Mouse (Mus musculus) lung, postnatal 0 days (tissue): Measurements from ENCODE around the gene Abhd8. TPM values are rescaled to one million over a fixed set of nuclear protein-coding genes. Genes with fewer than 3 reads are reported as not detected.
A peak's percentile ranks its signal among the peaks of the same experiment; 100 is the strongest.
"Not testable (repeated sequence)": the region's sequence is repeated elsewhere in the genome, so short reads cannot be mapped to it uniquely, and the experiment has no call there.

Experiments
- ATAC-seq: fragments of 200-750 bp; cut with Nextera tagmentation; 2 replicates; pipeline ENCODE4 v1.8.0; 2017; ENCODE audit warnings: moderate library complexity
- DNase-seq: peaks from one replicate; pipeline ENCODE4 v3.0.0-alpha.2; 2016; ENCODE audit warnings: low spot score
- H3K27ac ChIP-seq: fragments of 300-500 bp; sonication (generic); 2 replicates; pipeline ENCODE4 v1.5.1; 2014; ENCODE audit warnings: antibody characterized with exemption, mild to moderate bottlenecking, low read length, mixed read lengths
- H3K27me3 ChIP-seq: fragments of 300-500 bp; sonication (generic); replicated peaks from 2 replicates; pipeline ENCODE4 v1.6.1; 2014; ENCODE audit warnings: low read length, mixed read lengths; ENCODE audit not compliant: insufficient read depth
- H3K36me3 ChIP-seq: fragments of 300-500 bp; sonication (generic); 2 replicates; pipeline ENCODE4 v1.6.1; 2014; ENCODE audit warnings: low read length, mixed read lengths; ENCODE audit not compliant: insufficient read depth
- H3K4me1 ChIP-seq: fragments of 300-500 bp; sonication (generic); 2 replicates; pipeline ENCODE4 v1.6.1; 2014; ENCODE audit warnings: antibody characterized with exemption, low read depth, low read length, mixed read lengths; ENCODE audit not compliant: insufficient read depth
- H3K4me2 ChIP-seq: fragments of 300-500 bp; sonication (generic); replicated peaks from 2 replicates; pipeline ENCODE4 v1.6.1; 2014; ENCODE audit warnings: low read depth, mild to moderate bottlenecking, low read length, moderate library complexity, mixed read lengths
- H3K4me3 ChIP-seq: fragments of 300-500 bp; sonication (generic); 2 replicates; pipeline ENCODE4 v1.5.1; 2014; ENCODE audit warnings: low read depth, low read length
- H3K9ac ChIP-seq: fragments of 300-500 bp; sonication (generic); replicated peaks from 2 replicates; pipeline ENCODE4 v1.6.1; 2014; ENCODE audit warnings: low read depth, mild to moderate bottlenecking
- H3K9me3 ChIP-seq: fragments of 300-500 bp; sonication (generic); 2 replicates; pipeline ENCODE4 v1.6.1; 2016; ENCODE audit warnings: low read length, mixed read lengths
- CTCF ChIP-seq: IDR thresholded peaks from 2 replicates; pipeline ENCODE4 v1.5.1; 2016; ENCODE audit warnings: antibody characterized with exemption, mild to moderate bottlenecking
- EP300 ChIP-seq: IDR thresholded peaks from 2 replicates; pipeline ENCODE4 v1.6.1; 2016; ENCODE audit warnings: antibody characterized with exemption, mild to moderate bottlenecking, control low read depth
- WGBS: fragments of 180-500 bp; shearing (Covaris S2); extraction: QIAGEN DNeasy Blood & Tissue Kit; methylation state at CpG from one replicate; pipeline ENCODE4 v1.1.7; 2014; 5-methylcytosine and 5-hydroxymethylcytosine counted together
- polyA plus RNA-seq: library from polyadenylated mRNA; unstranded; fragments of >200 nt; fragmentation: Nextera tagmentation; extraction: Ambion mirVana; gene quantifications from 2 replicates; pipeline ENCODE4 v1.2.1, GENCODE M21; 2015

Abhd8 gene
- polyA plus RNA-seq, 1 experiment from 2014 or later: 23.8 TPM

DNA sequence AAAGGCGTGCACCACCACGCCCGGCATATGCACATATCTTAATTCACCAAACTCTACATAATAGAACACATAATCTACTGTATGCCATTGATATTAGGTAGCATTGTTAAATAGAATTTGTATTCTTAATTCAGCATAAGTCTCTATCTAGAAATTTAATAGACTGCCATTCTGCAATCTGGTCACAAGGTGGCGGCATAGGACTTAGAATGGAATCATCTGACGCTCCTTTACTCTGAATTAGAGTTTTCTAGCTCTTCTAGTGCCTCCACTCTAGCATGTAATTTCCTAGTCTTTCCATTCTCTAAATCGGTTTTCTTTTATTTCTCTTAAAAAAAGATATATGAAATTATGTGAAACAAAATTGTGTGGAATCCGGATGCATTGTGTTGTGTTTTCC is 22.1 kb downstream of the Abhd8 start:
- peak; percentile 49; the same call in 1 of the 2 replicates for ATAC-seq

DNA sequence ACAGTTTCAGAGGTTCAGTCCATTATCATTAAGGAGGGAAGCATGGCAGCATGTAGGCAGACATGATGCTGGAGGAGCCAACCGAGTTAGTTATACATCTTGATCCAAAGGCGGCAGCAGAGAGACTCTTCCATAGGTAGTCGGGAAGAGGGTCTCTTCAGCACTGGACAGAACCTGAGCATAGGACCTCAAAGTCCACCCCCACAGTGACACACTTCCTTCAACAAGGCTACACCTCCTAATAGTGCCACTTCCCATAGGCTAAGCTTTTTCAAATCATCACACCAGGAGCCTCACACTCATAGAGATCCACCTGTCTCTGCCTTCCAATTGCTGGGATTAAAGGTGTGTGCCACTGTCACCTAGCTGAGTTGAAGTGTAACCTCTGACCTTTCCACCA is 26.4 kb downstream of the Abhd8 start:
- 49% methylated on average over 3 of the region's 3 CpGs for WGBS
- Histone ChIP-seq H3K27ac (no peak overlapping the region), H3K9ac (no peak overlapping the region), H3K9me3 (no peaks in the 10 kb centered on the region), H3K4me2 (no peak overlapping the region), H3K4me3 (no peak overlapping the region), H3K4me1 (no peaks in the 10 kb centered on the region), H3K36me3 (no peaks in the 10 kb centered on the region), H3K27me3 (0 out of 2 replicates have a peak, but pooled peaks cover 2% of the 10 kb centered on the region)
- ATAC-seq: no peak
- DNase-seq: no peak
- TF ChIP-seq CTCF: no peak
- TF ChIP-seq EP300: no peak

More for the DNA sequence above, 22.1 kb downstream of the Abhd8 start:
- Histone ChIP-seq H3K9me3 (no peaks in the 10 kb centered on the region), H3K27ac (no peak overlapping the region), H3K4me2 (no peak overlapping the region), H3K9ac (no peak overlapping the region), H3K4me3 (no peak overlapping the region), H3K36me3 (no peaks in the 10 kb centered on the region), H3K4me1 (no peaks in the 10 kb centered on the region), H3K27me3 (0 out of 2 replicates have a peak, but pooled peaks cover 4% of the 10 kb centered on the region)
- WGBS: 1% methylated on average over 7 of the region's 7 CpGs
- 0 out of 2 replicates have a peak, but pooled peaks have one; percentile 31 for TF ChIP-seq EP300
- peak; percentile 86 for TF ChIP-seq CTCF
- peak; percentile 91 for DNase-seq

DNA sequence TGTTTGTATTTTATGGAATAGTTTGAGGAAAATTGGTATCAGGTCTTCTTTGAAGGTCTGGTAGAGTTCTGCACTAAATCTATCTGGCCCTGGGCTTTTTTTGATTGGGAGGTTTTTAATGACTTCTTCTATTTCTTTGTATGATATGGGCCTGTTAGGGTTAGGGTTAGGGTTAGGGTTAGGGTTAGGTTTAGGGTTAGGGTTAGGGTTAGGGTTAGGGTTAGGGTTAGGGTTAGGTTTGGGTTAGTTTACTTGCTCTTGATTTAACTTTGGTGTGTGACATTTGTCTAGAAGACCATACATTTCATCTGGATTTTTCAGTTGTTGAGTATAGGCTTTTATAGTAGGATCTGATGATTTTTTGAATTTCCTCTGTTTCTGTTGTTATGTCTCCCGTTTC is 30.5 kb downstream of the Abhd8 start:
- H3K9me3 ChIP-seq, H3K36me3 ChIP-seq, H3K4me3 ChIP-seq, H3K4me2 ChIP-seq, H3K9ac ChIP-seq, ATAC-seq, DNase-seq, H3K4me1 ChIP-seq, H3K27me3 ChIP-seq, H3K27ac ChIP-seq: not testable (repeated sequence)
- WGBS: 62% methylated on average over 1 of the region's 1 CpGs

DNA sequence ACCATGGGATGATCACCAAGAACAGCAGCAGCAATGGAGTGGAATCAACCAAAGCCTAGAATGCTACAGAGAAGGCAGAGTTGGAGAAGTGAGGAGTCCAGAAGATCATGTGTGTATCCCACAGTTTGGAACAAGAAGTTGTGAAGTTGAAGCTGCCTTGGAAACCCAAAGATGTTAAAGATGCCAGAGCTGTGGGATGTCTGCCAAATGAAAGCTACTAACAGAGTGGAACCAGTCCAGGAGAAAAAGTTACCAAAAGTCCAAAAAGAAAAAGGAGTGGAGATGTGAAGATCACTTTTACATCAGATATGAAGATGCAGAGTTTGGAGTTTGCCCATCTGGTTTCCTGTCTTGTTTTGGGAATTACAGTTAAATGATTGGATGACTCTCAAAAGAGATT is 41.3 kb downstream of the Abhd8 start:
- Histone ChIP-seq H3K4me2 (no peak overlapping the region), H3K36me3 (no peaks in the 10 kb centered on the region), H3K4me1 (no peaks in the 10 kb centered on the region), H3K4me3 (no peak overlapping the region), H3K9me3 (no peaks in the 10 kb centered on the region), H3K27ac (no peak overlapping the region), H3K9ac (no peak overlapping the region), H3K27me3 (no peaks in the 10 kb centered on the region)
- TF ChIP-seq CTCF (no peak), EP300 (no peak)
- ATAC-seq (no peak), DNase-seq (no peak)

DNA sequence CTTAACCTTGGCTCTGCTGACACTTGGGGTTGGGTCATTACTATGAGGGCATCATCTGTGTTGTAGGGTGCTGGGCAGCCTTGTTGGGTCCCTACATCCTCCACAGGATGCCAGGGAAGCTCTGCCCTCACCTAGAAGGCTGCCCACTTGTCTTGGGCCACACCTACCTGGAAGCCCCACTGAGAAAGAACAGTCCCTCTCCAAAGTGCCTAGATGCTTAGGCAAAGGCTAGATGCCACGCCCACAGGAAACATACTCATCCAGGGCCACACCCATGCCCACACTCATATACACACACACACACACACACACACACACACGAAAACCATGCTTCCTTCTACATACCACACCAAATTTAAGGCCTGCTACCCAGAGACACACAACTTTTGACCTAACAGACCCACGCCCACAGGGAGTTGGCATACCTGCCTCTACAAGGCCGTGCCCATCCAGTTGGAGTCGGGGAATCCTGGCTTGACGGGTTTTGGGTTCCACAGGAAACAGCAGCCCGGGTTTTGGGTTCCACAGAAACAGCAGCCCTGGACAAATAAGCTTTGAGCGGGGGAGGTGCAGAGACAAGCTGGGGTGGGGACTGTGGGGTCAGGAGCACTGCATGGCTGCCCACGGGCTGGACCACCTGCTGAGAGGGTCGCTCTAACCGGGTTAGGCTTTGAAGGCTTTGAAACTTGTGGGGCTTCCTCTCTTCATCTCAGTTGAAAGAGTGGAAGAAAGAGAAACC is 51.8 kb downstream of the Abhd8 start:
- no peak for TF ChIP-seq EP300
- TF ChIP-seq CTCF: no peak
- H3K9me3 ChIP-seq: no peaks in the 10 kb centered on the region
- ATAC-seq (no peak), DNase-seq (no peak)
- no peaks in the 10 kb centered on the region for H3K36me3 ChIP-seq
- H3K4me2 ChIP-seq: no peak overlapping the region
- no peak overlapping the region for H3K4me3 ChIP-seq
- no peak overlapping the region for H3K27ac ChIP-seq
- peaks cover 4% of the 10 kb centered on the region; the same call in 1 of the 2 replicates for H3K4me1 ChIP-seq
- WGBS: 41% methylated on average over 11 of the region's 11 CpGs
- no peaks in the 10 kb centered on the region for H3K27me3 ChIP-seq
- no peak overlapping the region for H3K9ac ChIP-seq

DNA sequence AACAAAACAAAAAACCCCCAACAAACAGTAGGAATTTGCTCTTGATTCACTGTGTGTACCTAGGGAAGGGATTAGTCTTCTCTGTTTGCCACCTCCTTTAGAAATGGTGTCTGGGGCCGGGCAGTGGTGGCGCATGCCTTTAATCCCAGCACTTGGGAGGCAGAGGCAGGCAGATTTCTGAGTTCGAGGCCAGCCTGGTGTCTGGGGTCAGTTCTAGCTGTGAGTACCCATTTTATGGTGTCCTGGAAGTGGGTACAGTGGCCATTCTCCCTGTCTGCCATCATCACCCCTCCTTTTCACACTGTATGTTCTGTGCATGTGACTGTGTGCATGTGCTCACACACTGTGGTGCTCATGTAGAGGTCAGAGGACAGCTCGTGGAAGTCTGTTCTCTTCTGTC is 55.2 kb downstream of the Abhd8 start:
- no peak for DNase-seq

More for the DNA sequence above, 55.2 kb downstream of the Abhd8 start:
- H3K9me3 ChIP-seq: no peaks in the 10 kb centered on the region
- no peaks in the 10 kb centered on the region for H3K27me3 ChIP-seq
- no peaks in the 10 kb centered on the region for H3K36me3 ChIP-seq
- no peak overlapping the region for H3K4me2 ChIP-seq
- WGBS: 93% methylated on average over 4 of the region's 4 CpGs
- H3K4me1 ChIP-seq: peaks cover 15% of the 10 kb centered on the region; the same call in 1 of the 2 replicates
- no peak overlapping the region for H3K4me3 ChIP-seq
- ATAC-seq: no peak
- H3K27ac ChIP-seq: no peak overlapping the region
- no peak for TF ChIP-seq CTCF
- TF ChIP-seq EP300: no peak
- H3K9ac ChIP-seq: no peak overlapping the region
